12 mouse cellular contexts compared by ENCODE assay signal in the genomic region with DNA sequence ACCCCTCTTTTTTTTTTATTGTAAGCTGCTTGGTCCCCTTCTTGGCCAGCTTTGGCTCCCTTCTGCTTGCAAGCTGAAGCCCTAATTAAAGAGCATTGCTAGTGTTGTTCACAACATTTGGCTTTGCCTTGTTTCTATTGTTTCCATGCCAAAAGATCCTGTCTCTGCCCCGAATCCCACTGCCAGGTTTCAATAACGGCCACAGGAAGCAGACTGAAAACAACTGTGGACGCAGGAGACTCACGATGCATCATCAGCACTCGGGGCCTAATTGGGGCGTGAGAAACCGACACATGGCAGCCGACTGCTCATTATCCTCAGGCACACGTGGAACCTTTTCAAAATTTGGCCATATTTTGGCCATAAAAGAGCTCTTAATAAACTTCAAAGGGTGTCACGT. TPM values are rescaled to one million over a fixed set of nuclear protein-coding genes. Genes with fewer than 3 reads are reported as not detected.
DNase-seq lines count a peak whose midpoint lies in the region.
"Had no signal": no experiment of that assay in that cellular context is flagged by ENCODE, and none has a peak within 500 bp of the region (broad histone marks: within the 10 kb centered on the region; RNA-seq: fewer than 3 reads in every experiment).

No protein-coding gene starts in this region.

- peak; percentile 45 to 60 for DNase-seq in cerebellum, postnatal 14 days
- DNase-seq in cerebellum, postnatal 36 days: no peak
- peak; percentile 31 to 36 for DNase-seq in right cerebral cortex, adult 2 months (ENCODE audit: low spot score in 2 of 2)
- no peak for DNase-seq in right cerebral cortex, postnatal 4 days
- DNase-seq in layer of hippocampus, adult 8-10 months (ENCODE audit: low spot score in 2 of 2): peak; percentile 63 to 69
- DNase-seq in retina, embryonic 14.5 days (ENCODE audit: low spot score): peak; percentile 71
- DNase-seq in thymus, postnatal 36 days: no peak
- no peak for DNase-seq in spleen, postnatal 14 days (ENCODE audit: low spot score in 2 of 2)
- DNase-seq: cerebellum, postnatal 25 days; kidney, postnatal 4 days; lung, postnatal 14 days; thymus, postnatal 14 days had no signal

RNA-seq across cellular contexts. Expression of gene Rtl6, which starts 26.1 kb away (rescaled TPM):
- 10 to 100 TPM; 48.6 to 55.4 (median 52.2) TPM for total RNA-seq in layer of hippocampus, adult 8-10 months (2022)

Comparison
In these comparisons a context has a peak if more than half of its experiments do, and no peak if none do; other contexts are left out.
1. DNase-seq: peak in cerebellum, postnatal 14 days (2 of 2), right cerebral cortex, adult 2 months (2 of 2), layer of hippocampus, adult 8-10 months (2 of 2) and retina, embryonic 14.5 days (single experiment); none in cerebellum, postnatal 36 days (0 of 2), right cerebral cortex, postnatal 4 days (single experiment), thymus, postnatal 36 days (0 of 2) and spleen, postnatal 14 days (0 of 2).